In the genomic region with DNA sequence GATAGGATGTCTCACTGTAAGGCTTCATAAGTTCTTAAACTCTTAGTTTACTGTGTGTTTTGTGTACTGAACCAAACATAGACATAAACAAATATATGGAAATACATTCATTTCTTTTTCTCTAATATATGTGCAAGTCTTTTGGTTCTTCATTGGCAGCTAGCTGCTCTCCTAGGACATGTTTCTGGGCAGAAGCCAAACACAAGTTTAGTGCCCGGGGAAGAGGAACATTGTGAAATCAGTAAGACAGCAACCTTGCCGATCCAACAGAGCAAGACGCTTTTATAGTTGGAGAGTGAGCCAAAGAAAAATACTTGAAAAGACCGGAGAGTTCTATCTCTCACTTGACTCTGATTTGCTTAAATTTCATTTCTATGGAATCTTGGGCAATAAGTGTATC, we compare ENCODE assay signal across 15 mouse cellular contexts.
A peak's percentile ranks its signal among the peaks of the same experiment; 100 is the strongest.
DNase-seq lines count a peak whose midpoint lies in the region; ATAC-seq and TF ChIP-seq lines count a peak whose summit lies in the region.
"Had no signal": no experiment of that assay in that cellular context is flagged by ENCODE, and none has a peak within 500 bp of the region (broad histone marks: within the 10 kb centered on the region; RNA-seq: fewer than 3 reads in every experiment).

No protein-coding gene starts in this region.

- no peaks in the 10 kb centered on the region for H3K9me3 ChIP-seq in heart, embryonic 12.5 days (replicated peaks)
- H3K9me3 ChIP-seq in lung, postnatal 0 days (ENCODE audit: low read length), result no peaks in the 10 kb centered on the region
- H3K9me3 ChIP-seq in midbrain, embryonic 15.5 days, result no peaks in the 10 kb centered on the region
- H3K9me3 ChIP-seq: limb, embryonic 13.5 days; lung, embryonic 15.5 days; midbrain, embryonic 13.5 days had no signal

- H3K4me2 ChIP-seq in heart, embryonic 12.5 days, result no peak overlapping the region
- H3K4me2 ChIP-seq in lung, postnatal 0 days (replicated peaks; ENCODE audit: low read depth, low read length), result no peak overlapping the region
- H3K4me2 ChIP-seq in midbrain, embryonic 15.5 days, result no peak overlapping the region
- H3K4me2 ChIP-seq: limb, embryonic 13.5 days; lung, embryonic 15.5 days; midbrain, embryonic 13.5 days had no signal

- peak; percentile 35 for DNase-seq in heart, adult 8-10 months (ENCODE audit: low spot score)
- DNase-seq in lung, postnatal 0 days (ENCODE audit: low spot score), result peak; percentile 52
- DNase-seq in lung, postnatal 4 days, result no peak
- DNase-seq in adrenal gland, postnatal 25 days, result peak; percentile 9
- DNase-seq in lung, postnatal 25 days (ENCODE audit: low spot score), result peak; percentile 28
- no peak for DNase-seq in left cerebral cortex, adult 2 months (ENCODE audit: extremely low spot score in 1 of 2, low spot score in 2 of 2)
- DNase-seq: cerebellum, adult 8-10 months had no signal

- no peak overlapping the region for H3K27ac ChIP-seq in heart, embryonic 12.5 days (ENCODE audit: poor library complexity, severe bottlenecking)
- H3K27ac ChIP-seq in lung, postnatal 0 days (ENCODE audit: low read length), result no peak overlapping the region
- H3K27ac ChIP-seq in midbrain, embryonic 15.5 days, result no peak overlapping the region
- no peak overlapping the region for H3K27ac ChIP-seq in left cerebral cortex, adult 2 months
- H3K27ac ChIP-seq: hindbrain, postnatal 0 days; limb, embryonic 13.5 days; lung, embryonic 15.5 days; midbrain, embryonic 13.5 days; stomach, postnatal 0 days had no signal

- no peaks in the 10 kb centered on the region for H3K27me3 ChIP-seq in heart, embryonic 12.5 days (replicated peaks)
- no peaks in the 10 kb centered on the region for H3K27me3 ChIP-seq in lung, postnatal 0 days (replicated peaks; ENCODE audit: insufficient read depth, low read length)
- no peaks in the 10 kb centered on the region for H3K27me3 ChIP-seq in midbrain, embryonic 15.5 days (replicated peaks)
- H3K27me3 ChIP-seq: limb, embryonic 13.5 days; lung, embryonic 15.5 days; midbrain, embryonic 13.5 days had no signal

- H3K4me3 ChIP-seq in heart, embryonic 12.5 days, result no peak overlapping the region
- H3K4me3 ChIP-seq in lung, postnatal 0 days (ENCODE audit: low read depth, low read length), result no peak overlapping the region
- no peak overlapping the region for H3K4me3 ChIP-seq in midbrain, embryonic 15.5 days
- H3K4me3 ChIP-seq in left cerebral cortex, adult 2 months, result no peak overlapping the region
- H3K4me3 ChIP-seq: limb, embryonic 13.5 days; lung, embryonic 15.5 days; midbrain, embryonic 13.5 days had no signal

- TF ChIP-seq EP300 in lung, postnatal 0 days (IDR thresholded peaks at IDR 0.05), result no peak

- TF ChIP-seq CTCF in lung, postnatal 0 days (IDR thresholded peaks at IDR 0.05), result no peak
- no peak for TF ChIP-seq CTCF in left cerebral cortex, adult 2 months (IDR thresholded peaks at IDR 0.05)

- WGBS in heart, embryonic 12.5 days, result 83% methylated on average over 4 of the region's 4 CpGs
- WGBS in lung, postnatal 0 days, result 54% methylated on average over 4 of the region's 4 CpGs
- WGBS in midbrain, embryonic 15.5 days, result 91% methylated on average over 4 of the region's 4 CpGs

- no peaks in the 10 kb centered on the region for H3K4me1 ChIP-seq in heart, embryonic 12.5 days (replicated peaks)
- no peaks in the 10 kb centered on the region for H3K4me1 ChIP-seq in lung, postnatal 0 days (ENCODE audit: insufficient read depth, low read depth, low read length)
- H3K4me1 ChIP-seq in midbrain, embryonic 15.5 days, result no peaks in the 10 kb centered on the region
- H3K4me1 ChIP-seq: limb, embryonic 13.5 days; lung, embryonic 15.5 days; midbrain, embryonic 13.5 days had no signal

- H3K36me3 ChIP-seq in heart, embryonic 12.5 days, result no peaks in the 10 kb centered on the region
- no peaks in the 10 kb centered on the region for H3K36me3 ChIP-seq in lung, postnatal 0 days (ENCODE audit: insufficient read depth, low read length)
- H3K36me3 ChIP-seq in midbrain, embryonic 15.5 days (replicated peaks), result no peaks in the 10 kb centered on the region
- H3K36me3 ChIP-seq: limb, embryonic 13.5 days; lung, embryonic 15.5 days; midbrain, embryonic 13.5 days had no signal

- no peak overlapping the region for H3K9ac ChIP-seq in heart, embryonic 12.5 days
- no peak overlapping the region for H3K9ac ChIP-seq in lung, postnatal 0 days (replicated peaks; ENCODE audit: low read depth)
- no peak overlapping the region for H3K9ac ChIP-seq in midbrain, embryonic 15.5 days
- H3K9ac ChIP-seq: limb, embryonic 13.5 days; lung, embryonic 15.5 days; midbrain, embryonic 13.5 days had no signal

- no peak for ATAC-seq in heart, embryonic 12.5 days (ENCODE audit: insufficient number of reproducible peaks, low FRiP score)
- no peak for ATAC-seq in lung, postnatal 0 days
- no peak for ATAC-seq in midbrain, embryonic 15.5 days (replicated peaks)
- ATAC-seq: CD4-positive, CD25-positive, alpha-beta regulatory T cell, adult 4 months; hindbrain, postnatal 0 days; midbrain, embryonic 13.5 days had no signal

- intact Hi-C loops in left cerebral cortex, adult 2 months (cut with DNase I), result no loop called here

Comparison
In these comparisons a context has a peak if more than half of its experiments do, and no peak if none do; other contexts are left out.
1. DNase-seq: peak in heart, adult 8-10 months (single experiment), lung, postnatal 0 days (single experiment), adrenal gland, postnatal 25 days (single experiment) and lung, postnatal 25 days (single experiment); none in lung, postnatal 4 days (0 of 2) and left cerebral cortex, adult 2 months (0 of 2).